Mouse (Mus musculus) heart, embryonic 14.5 days (tissue): ENCODE results near the gene Olfr316. TPM values are rescaled to one million over a fixed set of nuclear protein-coding genes. Genes with fewer than 3 reads are reported as not detected.

Experiments
- ATAC-seq: fragments of 200-750 bp; cut with Nextera tagmentation; 2 replicates; pipeline ENCODE4 v1.8.0; 2017; ENCODE audit warnings: low read depth, moderate TSS enrichment; ENCODE audit not compliant: insufficient number of reproducible peaks, insufficient read depth, low FRiP score
- H3K27ac ChIP-seq, 2 experiments: fragments of 200-500 bp in 1 of 2; fragments of 300-500 bp in 1 of 2; sonication (generic) in 1 of 2; replicated peaks in 1 of 2; 2 replicates each; pipeline ENCODE4 v1.5.1; 2012 to 2014; ENCODE audit warnings: low read depth in 2 of 2, low read length in 2 of 2, control low read depth in 1 of 2, mild to moderate bottlenecking in 1 of 2, mixed read lengths in 1 of 2; ENCODE audit not compliant: control insufficient read depth in 1 of 2, insufficient read depth in 1 of 2
- H3K27me3 ChIP-seq: fragments of 300-500 bp; sonication (generic); 2 replicates; pipeline ENCODE4 v1.6.1; 2014; ENCODE audit warnings: mild to moderate bottlenecking, low read length, control low read depth; ENCODE audit not compliant: control insufficient read depth, insufficient read depth
- H3K36me3 ChIP-seq: fragments of 300-500 bp; sonication (generic); 2 replicates; pipeline ENCODE4 v1.6.1; 2014; ENCODE audit warnings: mild to moderate bottlenecking, control low read depth, low read length, mixed read lengths; ENCODE audit not compliant: control insufficient read depth, insufficient read depth
- H3K4me1 ChIP-seq, 2 experiments: fragments of 200-500 bp in 1 of 2; fragments of 300-500 bp in 1 of 2; sonication (generic) in 1 of 2; 2 replicates each; pipeline ENCODE4 v1.6.1; 2012 to 2014; ENCODE audit warnings: low read length in 2 of 2, control low read depth in 1 of 2, mixed read lengths in 1 of 2; ENCODE audit not compliant: control insufficient read depth in 2 of 2, insufficient read depth in 2 of 2
- H3K4me2 ChIP-seq: fragments of 300-500 bp; sonication (generic); 2 replicates; pipeline ENCODE4 v1.6.1; 2014; ENCODE audit warnings: mild to moderate bottlenecking, low read length
- H3K4me3 ChIP-seq, 2 experiments: fragments of 200-500 bp in 1 of 2; fragments of 300-500 bp in 1 of 2; sonication (generic) in 1 of 2; 2 replicates each; pipeline ENCODE4 v1.5.1; 2012 to 2014; ENCODE audit warnings: low read length in 2 of 2, mild to moderate bottlenecking in 2 of 2, control low read depth in 1 of 2, low read depth in 1 of 2, moderate library complexity in 1 of 2; ENCODE audit not compliant: control insufficient read depth in 1 of 2, insufficient read depth in 1 of 2
- H3K9ac ChIP-seq: fragments of 300-500 bp; sonication (generic); 2 replicates; pipeline ENCODE4 v1.6.1; 2014; ENCODE audit warnings: mild to moderate bottlenecking, low read length
- H3K9me3 ChIP-seq: fragments of 300-500 bp; sonication (generic); 2 replicates; pipeline ENCODE4 v1.6.1; 2016; ENCODE audit warnings: low read length, control low read depth; ENCODE audit not compliant: control insufficient read depth
- WGBS: fragments of 180-500 bp; shearing (Covaris S2); extraction: QIAGEN DNeasy Blood & Tissue Kit; methylation state at CpG from one replicate; pipeline ENCODE4 v1.1.7; 2014; 5-methylcytosine and 5-hydroxymethylcytosine counted together
- polyA plus RNA-seq: library from polyadenylated mRNA; unstranded; fragments of >200 nt; fragmentation: Nextera tagmentation; extraction: Ambion mirVana; gene quantifications from 2 replicates; pipeline ENCODE4 v1.2.1, GENCODE M21; 2014

Gene Olfr316
- polyA plus RNA-seq, 1 experiment from 2014 or later: not detected

GRCm38 (mm10) chr11:58790646-58791045 is 38.1 kb downstream of the Olfr316 start:
- Histone ChIP-seq H3K9me3 (no peaks in the 10 kb centered on the region), H3K4me2 (no peak overlapping the region), H3K9ac (no peak overlapping the region), H3K4me1 (no peaks in the 10 kb centered on the region), H3K27ac (no peak overlapping the region), H3K27me3 (no peaks in the 10 kb centered on the region), H3K4me3 (no peak overlapping the region), H3K36me3 (no peaks in the 10 kb centered on the region)
- 61% methylated on average over 6 of the region's 6 CpGs for WGBS
- no peak for ATAC-seq

GRCm38 (mm10) chr11:58795856-58796255 is 43.3 kb downstream of the Olfr316 start:
- 86% methylated on average over 2 of the region's 2 CpGs for WGBS
- H3K4me2 ChIP-seq: no peak overlapping the region
- no peak overlapping the region for H3K4me3 ChIP-seq
- H3K9ac ChIP-seq: no peak overlapping the region
- H3K27ac ChIP-seq: no peak overlapping the region
- H3K27me3 ChIP-seq: no peaks in the 10 kb centered on the region
- H3K36me3 ChIP-seq: no peaks in the 10 kb centered on the region
- H3K4me1 ChIP-seq: no peaks in the 10 kb centered on the region
- ATAC-seq: no peak
- H3K9me3 ChIP-seq: no peaks in the 10 kb centered on the region

GRCm38 (mm10) chr11:58796850-58797249 is 44.3 kb downstream of the Olfr316 start:
- peaks cover 0 to 4% of the 10 kb centered on the region in 2 experiments; a peak in 3 of 4 replicates for H3K4me1 ChIP-seq
- WGBS: 58% methylated on average over 7 of the region's 7 CpGs
- H3K9me3 ChIP-seq: no peaks in the 10 kb centered on the region
- no peak overlapping the region for H3K4me3 ChIP-seq
- no peak overlapping the region for H3K9ac ChIP-seq
- H3K27ac ChIP-seq: no peak overlapping the region
- no peak for ATAC-seq
- H3K36me3 ChIP-seq: no peaks in the 10 kb centered on the region
- no peak overlapping the region for H3K4me2 ChIP-seq
- no peaks in the 10 kb centered on the region for H3K27me3 ChIP-seq

- WGBS: 70% methylated on average over 5 of the region's 5 CpGs
- Histone ChIP-seq H3K4me3 (no peak overlapping the region), H3K4me2 (no peak overlapping the region), H3K27me3 (no peaks in the 10 kb centered on the region), H3K9ac (no peak overlapping the region), H3K4me1 (peaks cover 0 to 8% of the 10 kb centered on the region in 2 experiments; a peak in 3 of 4 replicates), H3K27ac (no peak overlapping the region), H3K9me3 (no peaks in the 10 kb centered on the region), H3K36me3 (no peaks in the 10 kb centered on the region)
- no peak for ATAC-seq
Observed at GRCm38 (mm10) chr11:58799747-58800146, 47.2 kb downstream of the Olfr316 start.

GRCm38 (mm10) chr11:58801558-58802228 is 49.2 kb downstream of the Olfr316 start, which contains the start of gene Fam183b:
Gene Fam183b, minus strand, starts transcription at chr11:58801960.
- no peak within 1 kb of the TSS for H3K4me3 ChIP-seq
- H3K9ac ChIP-seq: no peak within 1 kb of the TSS
- ATAC-seq: no peak
- no peak within 1 kb of the TSS for H3K27ac ChIP-seq
- H3K27me3 ChIP-seq: no peaks in the 10 kb centered on the region
- 35% methylated on average over 14 of the region's 14 CpGs for WGBS
- no peaks in the 10 kb centered on the region for H3K36me3 ChIP-seq
- H3K4me1 ChIP-seq: peaks cover 0 to 8% of the 10 kb centered on the region in 2 experiments; a peak in 3 of 4 replicates
- H3K4me2 ChIP-seq: peak within 1 kb of the TSS; percentile 35
- no peaks in the 10 kb centered on the region for H3K9me3 ChIP-seq

- Histone ChIP-seq H3K36me3 (no peaks in the 10 kb centered on the region), H3K9ac (no peak overlapping the region), H3K9me3 (no peaks in the 10 kb centered on the region), H3K27ac (no peak overlapping the region), H3K27me3 (no peaks in the 10 kb centered on the region), H3K4me1 (peaks cover 0 to 8% of the 10 kb centered on the region in 2 experiments; a peak in 3 of 4 replicates), H3K4me3 (no peak overlapping the region), H3K4me2 (no peak overlapping the region)
- WGBS: 72% methylated on average over 4 of the region's 4 CpGs
- no peak for ATAC-seq
Observed at GRCm38 (mm10) chr11:58803871-58804270, 51.3 kb downstream of the Olfr316 start.

- Histone ChIP-seq H3K27me3 (no peaks in the 10 kb centered on the region), H3K9me3 (no peaks in the 10 kb centered on the region), H3K27ac (no peak overlapping the region), H3K4me1 (peaks cover 0 to 8% of the 10 kb centered on the region in 2 experiments; a peak in 3 of 4 replicates), H3K36me3 (no peaks in the 10 kb centered on the region), H3K4me2 (no peak overlapping the region), H3K9ac (no peak overlapping the region), H3K4me3 (no peak overlapping the region)
- WGBS: 62% methylated on average over 2 of the region's 2 CpGs
- ATAC-seq: no peak
Observed at GRCm38 (mm10) chr11:58804393-58804792, 51.9 kb downstream of the Olfr316 start.
